Mouse (Mus musculus) heart, adult 8-10 months (tissue): Measurements from ENCODE around the gene Taf5. TPM values are rescaled to one million over a fixed set of nuclear protein-coding genes. Genes with fewer than 3 reads are reported as not detected.

ENCODE experiments used
- DNase-seq: peaks from one replicate; pipeline ENCODE4 v3.0.0; 2022; ENCODE audit warnings: low spot score
- total RNA-seq, 4 experiments: library from RNA; stranded (reverse); gene quantifications; 2 replicates each; pipeline ENCODE4 v1.2.4; 2022

The Taf5 gene
- total RNA-seq, 4 experiments from 2014 or later: 1.9 to 2.9 (median 2.1) TPM

DNA sequence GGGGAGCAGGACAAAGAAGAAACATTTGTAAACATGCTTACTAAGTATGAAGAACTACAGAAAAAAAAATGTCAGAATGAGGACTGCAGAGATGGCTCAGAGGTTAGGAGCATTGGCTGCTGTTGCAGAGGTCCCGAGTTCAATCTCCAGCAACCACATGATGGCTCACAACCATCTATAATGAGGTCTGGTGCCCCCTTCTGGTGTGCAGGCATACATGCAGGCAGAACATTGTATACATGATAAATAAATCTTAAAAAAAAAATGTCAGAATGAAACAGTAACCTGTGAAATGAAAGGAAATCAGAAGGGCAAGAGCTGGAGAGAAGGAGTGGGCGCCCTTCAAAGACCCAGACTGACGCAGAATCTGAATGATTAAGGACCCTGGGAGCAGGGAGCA lies 1.7 kb upstream of the Taf5 start:
- DNase-seq: no peak

DNA sequence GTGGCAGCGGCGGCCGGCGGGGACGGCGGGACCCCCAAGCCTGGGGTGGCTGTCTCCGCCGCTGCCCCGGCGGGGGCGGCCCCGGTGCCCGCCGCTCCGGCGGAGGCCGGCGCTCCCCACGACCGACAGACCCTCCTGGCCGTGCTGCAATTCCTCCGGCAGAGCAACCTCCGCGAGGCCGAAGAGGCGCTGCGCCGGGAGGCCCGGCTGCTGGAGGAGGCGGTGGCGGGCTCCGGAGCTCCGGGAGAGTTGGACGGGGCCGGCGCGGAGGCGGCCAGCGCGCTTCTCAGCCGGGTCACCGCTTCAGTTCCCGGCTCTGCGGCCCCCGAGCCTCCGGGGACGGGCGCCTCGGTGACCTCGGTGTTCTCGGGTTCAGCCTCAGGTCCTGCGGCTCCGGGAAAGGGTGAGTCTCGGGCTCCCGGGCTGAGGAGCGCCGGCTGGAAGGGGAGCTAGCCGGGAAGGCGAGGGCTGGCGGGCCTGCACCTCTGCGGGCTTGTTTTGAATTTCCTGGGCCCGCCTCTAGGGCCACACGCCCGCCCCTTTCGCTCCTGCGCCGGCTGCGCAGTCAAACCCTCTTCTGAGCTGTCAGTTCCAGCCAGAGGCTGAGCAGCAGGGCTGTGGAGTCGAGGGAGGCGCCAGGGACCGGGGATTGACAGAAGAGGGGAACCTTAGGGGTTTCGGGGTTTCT lies 522 bp downstream of the Taf5 start:
- peak; percentile 85 for DNase-seq

GRCm38 (mm10) chr19:47088226-47088625 lies 20.7 kb downstream of the Taf5 start:
- no peak for DNase-seq

- no peak for DNase-seq
Measured at GRCm38 (mm10) chr19:47089718-47090525, 22.4 kb downstream of the Taf5 start.

DNA sequence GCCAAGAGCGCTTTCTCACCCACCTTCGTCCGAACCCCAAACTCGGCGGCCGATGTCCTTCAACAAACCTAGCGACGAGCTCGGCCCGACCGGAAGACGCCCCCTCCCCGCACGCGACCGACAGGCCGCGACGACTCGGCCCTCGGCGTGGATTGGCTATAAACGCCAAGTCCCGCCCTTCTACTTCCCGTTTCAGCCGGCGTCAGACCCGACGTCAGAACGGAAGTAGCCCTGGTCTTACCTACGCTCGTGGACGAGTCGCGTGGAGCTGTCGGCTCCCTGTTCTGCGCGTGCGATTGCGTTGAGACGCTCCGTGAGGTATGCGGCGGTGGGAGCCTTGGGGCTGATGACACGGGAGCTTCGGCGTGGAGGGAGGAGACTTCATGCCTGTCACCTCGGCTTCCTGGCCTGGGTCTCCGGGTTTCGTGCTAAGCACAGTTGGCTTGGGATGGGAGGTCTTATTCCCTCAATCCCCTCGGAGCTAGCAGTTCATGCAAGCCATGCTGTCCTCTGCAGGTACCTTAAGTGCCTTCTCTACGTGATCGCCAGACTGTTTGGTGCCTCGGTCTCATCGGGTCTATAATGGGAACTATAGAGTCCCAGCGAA lies 23.1 kb downstream of the Taf5 start, which contains the start of the genes Usmg5 and Pdcd11:
Gene Usmg5, minus strand, starts transcription at position 98 of the 607 bp plus-strand sequence.
Gene Pdcd11, plus strand, starts transcription at position 219 of the 607 bp plus-strand sequence.
- peak; percentile 96 for DNase-seq

DNA sequence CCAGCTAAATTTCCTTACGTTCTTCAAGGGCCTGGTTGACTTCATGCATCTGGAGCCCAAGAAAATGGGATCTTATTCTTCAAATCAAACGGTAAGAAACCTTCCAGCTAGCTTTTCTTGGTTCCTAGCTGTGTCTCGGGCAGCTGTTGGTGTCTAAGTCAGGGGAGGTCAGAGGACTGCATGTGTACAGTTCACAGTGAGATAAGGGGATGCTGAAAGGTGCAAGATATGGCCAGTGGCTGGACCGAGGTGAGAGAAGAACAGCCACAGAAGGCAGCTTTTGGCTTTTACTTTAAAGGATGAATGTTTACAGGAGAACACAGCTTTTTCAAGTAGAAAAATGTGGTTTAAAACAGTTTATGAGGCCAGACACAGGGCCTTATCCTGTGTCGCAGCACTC lies 33.5 kb downstream of the Taf5 start:
- no peak for DNase-seq

- DNase-seq: no peak
Measured at GRCm38 (mm10) chr19:47104641-47105271, 37.2 kb downstream of the Taf5 start.

- no peak for DNase-seq
Measured at GRCm38 (mm10) chr19:47118634-47119033, 51.1 kb downstream of the Taf5 start.

- peak; percentile 44 for DNase-seq
Measured at GRCm38 (mm10) chr19:47121054-47121453, 53.5 kb downstream of the Taf5 start.

GRCm38 (mm10) chr19:47122802-47123201 lies 55.3 kb downstream of the Taf5 start:
- no peak for DNase-seq

- DNase-seq: no peak
Measured at GRCm38 (mm10) chr19:47128164-47128563, 60.6 kb downstream of the Taf5 start.

- no peak for DNase-seq
Measured at GRCm38 (mm10) chr19:47128835-47129234, 61.3 kb downstream of the Taf5 start.

DNA sequence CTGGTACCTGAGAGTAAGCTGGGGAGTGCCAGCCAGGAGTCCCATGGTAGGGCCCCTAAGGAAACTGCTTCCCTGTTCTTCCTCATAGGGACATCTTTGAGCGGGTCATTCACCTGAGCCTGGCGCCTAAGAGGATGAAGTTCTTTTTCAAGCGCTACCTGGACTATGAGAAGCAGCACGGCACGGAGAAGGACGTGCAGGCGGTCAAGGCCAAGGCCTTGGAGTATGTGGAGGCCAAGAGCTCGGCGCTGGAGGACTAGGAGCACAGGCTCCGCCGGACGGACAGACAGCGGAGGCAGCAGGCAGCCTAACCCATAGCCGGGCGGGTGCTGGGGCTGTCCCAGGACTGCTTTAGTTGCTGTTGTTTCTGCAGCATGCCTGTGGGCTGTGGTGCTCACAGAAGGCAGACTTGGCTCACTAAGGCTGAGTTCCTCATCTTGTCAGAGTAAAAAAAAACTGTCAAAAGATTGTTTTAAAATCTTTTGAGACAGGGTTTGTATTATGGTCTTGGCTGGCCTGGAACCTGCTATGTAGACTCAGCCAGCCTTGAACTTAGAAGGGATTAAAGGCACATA lies 63.1 kb downstream of the Taf5 start:
- no peak for DNase-seq

Other genes with a start within 250 kb of the Taf5 start
- gene Ina, start 53.0 kb upstream of the Taf5 start, total RNA-seq: under 1 TPM in 2 of 4 experiments, not detected in 2; 0.06 to 0.19 TPM
- 10 to 100 TPM; 58.1 to 68.9 (median 64.7) TPM for gene Nt5c2, start 52.6 kb upstream of the Taf5 start, total RNA-seq
- 1 to 10 TPM; 3.2 to 3.7 (median 3.3) TPM for gene Pcgf6, start 16.8 kb upstream of the Taf5 start, total RNA-seq
- gene Usmg5, start 22.9 kb downstream of the Taf5 start, total RNA-seq: 1,000 to 10,000 TPM; 2,439 to 2,796 (median 2,686) TPM
- 10 to 100 TPM; 11.5 to 12.7 (median 12.0) TPM for gene Pdcd11, start 23.0 kb downstream of the Taf5 start, total RNA-seq
- gene Calhm2, start 70.5 kb downstream of the Taf5 start, total RNA-seq: 1 to 10 TPM; 2.4 to 4.5 (median 4.1) TPM
- not detected for gene Calhm1, start 76.5 kb downstream of the Taf5 start, total RNA-seq
- not detected for gene Calhm3, start 90.0 kb downstream of the Taf5 start, total RNA-seq
- gene Neurl1a, start 111.1 kb downstream of the Taf5 start, total RNA-seq: 1 to 10 TPM; 1.3 to 3.0 (median 2.0) TPM